Mouse (Mus musculus) liver, embryonic 14.5 days (tissue): ENCODE results near the gene Vmo1. TPM values are rescaled to one million over a fixed set of nuclear protein-coding genes. Genes with fewer than 3 reads are reported as not detected.

Experiments
- ATAC-seq: fragments of 200-750 bp; cut with Nextera tagmentation; 2 replicates; pipeline ENCODE4 v1.8.0; 2017; ENCODE audit warnings: moderate number of reproducible peaks, mild to moderate bottlenecking, moderate library complexity; ENCODE audit not compliant: insufficient read depth
- DNase-seq, 3 experiments: peaks; one replicate each; pipeline ENCODE4 v3.0.0-alpha.2; 2012 to 2013; ENCODE audit warnings: low read depth in 3 of 3, low spot score in 3 of 3
- H3K27ac ChIP-seq: fragments of 300-500 bp; sonication (generic); 2 replicates; pipeline ENCODE4 v1.5.1; 2014; ENCODE audit warnings: moderate library complexity, mild to moderate bottlenecking, control low read depth, inconsistent platforms
- H3K27me3 ChIP-seq: fragments of 300-500 bp; sonication (generic); 2 replicates; pipeline ENCODE4 v1.6.1; 2014; ENCODE audit warnings: mild to moderate bottlenecking, low read length, moderate library complexity; ENCODE audit not compliant: control insufficient read depth, insufficient read depth
- H3K36me3 ChIP-seq: fragments of 300-500 bp; sonication (generic); replicated peaks from 2 replicates; pipeline ENCODE4 v1.6.1; 2014; ENCODE audit warnings: low read depth; ENCODE audit not compliant: control insufficient read depth, insufficient read depth
- H3K4me1 ChIP-seq, 2 experiments: fragments of 200-500 bp in 1 of 2; fragments of 300-500 bp in 1 of 2; sonication (generic) in 1 of 2; replicated peaks; 2 replicates each; pipeline ENCODE4 v1.6.1; 2012 to 2014; ENCODE audit warnings: antibody characterized with exemption in 1 of 2, inconsistent platforms in 1 of 2, low read length in 1 of 2; ENCODE audit not compliant: control insufficient read depth in 2 of 2, insufficient read depth in 2 of 2
- H3K4me2 ChIP-seq: fragments of 300-500 bp; sonication (generic); 2 replicates; pipeline ENCODE4 v1.6.1; 2014; ENCODE audit warnings: low read depth, mild to moderate bottlenecking, control low read depth, moderate library complexity
- H3K4me3 ChIP-seq, 2 experiments: fragments of 200-500 bp in 1 of 2; fragments of 300-500 bp in 1 of 2; sonication (generic) in 1 of 2; 2 replicates each; pipeline ENCODE4 v1.5.1; 2012 to 2014; ENCODE audit warnings: low read depth in 2 of 2, low read length in 2 of 2, mild to moderate bottlenecking in 2 of 2, control low read depth in 1 of 2, inconsistent platforms in 1 of 2, moderate library complexity in 1 of 2; ENCODE audit not compliant: insufficient read depth in 1 of 2
- H3K9ac ChIP-seq: fragments of 300-500 bp; sonication (generic); replicated peaks from 2 replicates; pipeline ENCODE4 v1.6.1; 2014; ENCODE audit warnings: mild to moderate bottlenecking, control low read depth, moderate library complexity
- H3K9me3 ChIP-seq: fragments of 300-500 bp; sonication (generic); 2 replicates; pipeline ENCODE4 v1.6.1; 2016; ENCODE audit warnings: low read length, mixed read lengths; ENCODE audit not compliant: control insufficient read depth
- CTCF ChIP-seq: IDR thresholded peaks from 2 replicates; pipeline ENCODE4 v1.5.1; 2016; ENCODE audit warnings: antibody characterized with exemption, low read depth, control low read depth
- EP300 ChIP-seq: IDR thresholded peaks from 2 replicates; pipeline ENCODE4 v1.6.1; 2016; ENCODE audit warnings: antibody characterized with exemption, low read depth
- WGBS: fragments of 180-500 bp; shearing (Covaris S2); extraction: QIAGEN DNeasy Blood & Tissue Kit; methylation state at CpG from one replicate; pipeline ENCODE4 v1.1.7; 2014; ENCODE audit not compliant: insufficient replicate concordance; 5-methylcytosine and 5-hydroxymethylcytosine counted together
- polyA plus RNA-seq, 2 experiments: library from polyadenylated mRNA; depleted of rRNA in 1 of 2; stranded (reverse) in 1 of 2; unstranded in 1 of 2; fragments of >200 nt; fragmentation: Nextera tagmentation in 1 of 2; extraction: Ambion mirVana in 1 of 2; gene quantifications; 2 replicates each; pipeline versions ENCODE4 v1.2.1 to v1.2.3; 2012 to 2014

Vmo1 gene
- polyA plus RNA-seq, 2 experiments = 0.23 to 0.51 TPM

DNA sequence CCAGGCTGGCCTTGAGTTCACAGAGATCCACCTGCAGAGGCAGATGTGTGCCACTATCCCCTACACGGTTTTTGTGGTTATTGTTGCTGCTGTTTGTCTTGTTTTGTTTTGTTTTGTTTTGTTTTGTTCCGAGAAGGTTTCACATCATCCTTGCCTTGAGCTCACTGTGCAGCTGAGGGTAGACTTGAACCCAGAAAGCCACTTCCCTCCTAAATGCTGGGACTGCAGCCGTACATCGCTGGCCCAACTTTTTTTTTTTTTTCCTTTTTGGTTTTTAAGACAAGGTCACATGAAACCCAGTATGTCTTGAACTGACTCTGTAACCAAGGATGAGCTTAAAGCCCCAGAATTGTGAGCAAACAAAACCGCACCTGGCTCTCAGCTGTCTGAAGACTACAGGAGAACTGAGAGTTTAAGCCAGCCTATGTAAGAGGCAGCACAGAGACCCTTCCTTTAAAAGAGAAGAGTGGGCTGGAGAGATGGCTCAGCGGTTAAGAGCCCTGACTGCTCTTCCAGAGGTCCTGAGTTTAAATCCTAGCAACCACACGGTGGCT, 7.4 kb downstream of the Vmo1 start:
- DNase-seq (no peak), ATAC-seq (no peak)
- no peak for TF ChIP-seq CTCF
- TF ChIP-seq EP300 = no peak
- H3K9ac ChIP-seq = no peak overlapping the region
- H3K36me3 ChIP-seq = no peaks in the 10 kb centered on the region
- 53% methylated on average over 7 of the region's 7 CpGs for WGBS
- H3K27me3 ChIP-seq = peaks cover 3% of the 10 kb centered on the region; the same call in 1 of the 2 replicates
- peaks cover 4 to 10% of the 10 kb centered on the region in 2 experiments for H3K4me1 ChIP-seq
- H3K27ac ChIP-seq = no peak overlapping the region
- H3K9me3 ChIP-seq = no peaks in the 10 kb centered on the region
- no peak overlapping the region for H3K4me2 ChIP-seq
- no peak overlapping the region for H3K4me3 ChIP-seq

DNA sequence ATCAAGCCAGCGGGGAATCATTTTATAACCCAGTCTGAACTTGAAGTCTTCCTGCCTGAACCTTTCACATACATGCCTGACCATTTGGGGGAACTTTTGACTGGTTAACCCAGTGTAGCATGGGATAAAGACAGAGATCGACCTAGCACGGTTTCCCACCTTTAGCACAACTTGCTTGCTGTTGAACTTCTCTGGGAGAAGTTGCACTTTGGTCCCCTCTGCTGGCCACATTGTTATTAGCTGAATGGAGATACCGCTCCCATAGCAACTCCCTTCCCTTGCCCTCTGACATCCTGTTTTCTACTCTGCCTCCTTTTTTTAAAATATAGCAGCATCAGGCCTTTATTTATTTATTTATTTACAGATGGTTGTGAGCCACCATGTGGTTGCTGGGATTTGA, 8.0 kb downstream of the Vmo1 start:
- peaks cover 3% of the 10 kb centered on the region; the same call in 1 of the 2 replicates for H3K27me3 ChIP-seq
- 19% methylated on average over 4 of the region's 4 CpGs for WGBS
- no peaks in the 10 kb centered on the region for H3K36me3 ChIP-seq
- no peaks in the 10 kb centered on the region for H3K9me3 ChIP-seq
- no peak overlapping the region for H3K4me2 ChIP-seq
- H3K27ac ChIP-seq = no peak overlapping the region
- ATAC-seq = no peak
- no peak for TF ChIP-seq EP300
- TF ChIP-seq CTCF = peak; percentile 73
- H3K9ac ChIP-seq = no peak overlapping the region
- peak in 1 of 3 experiments; percentile 49 for DNase-seq
- H3K4me1 ChIP-seq = peaks cover 4 to 12% of the 10 kb centered on the region in 2 experiments
- no peak overlapping the region for H3K4me3 ChIP-seq

DNA sequence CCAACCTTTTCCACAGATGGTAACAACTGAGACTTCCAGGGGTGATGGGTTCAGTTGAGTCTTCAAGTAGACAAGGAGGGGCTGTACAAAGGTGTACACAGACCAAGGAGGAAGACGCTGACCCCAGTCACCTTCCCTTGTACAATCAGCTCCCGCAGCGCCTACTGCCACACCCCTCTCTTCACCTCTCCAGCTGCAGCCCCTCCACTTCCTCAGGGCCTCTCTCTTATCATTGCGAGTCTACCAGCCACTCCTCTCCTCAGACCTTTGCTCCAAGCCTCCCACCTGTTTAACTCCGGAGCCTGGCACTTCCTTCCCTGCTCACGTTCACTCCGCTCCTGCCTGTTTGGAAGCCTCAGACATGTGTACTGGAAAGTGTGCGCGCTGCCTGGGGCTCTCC, 9.4 kb downstream of the Vmo1 start, which contains the start of gene Tm4sf5:
Gene Tm4sf5 (plus strand): TSS at position 275 of the 400 bp plus-strand sequence.
- 32% methylated on average over 9 of the region's 9 CpGs for WGBS
- H3K27me3 ChIP-seq = peaks cover 3% of the 10 kb centered on the region; the same call in 1 of the 2 replicates
- no peak within 1 kb of the TSS for H3K9ac ChIP-seq
- peaks cover 4 to 10% of the 10 kb centered on the region in 2 experiments for H3K4me1 ChIP-seq
- no peak for TF ChIP-seq CTCF
- TF ChIP-seq EP300 = no peak
- no peaks in the 10 kb centered on the region for H3K9me3 ChIP-seq
- no peak within 1 kb of the TSS for H3K4me3 ChIP-seq
- no peak within 1 kb of the TSS for H3K4me2 ChIP-seq
- ATAC-seq (no peak), DNase-seq (no peak)
- no peaks in the 10 kb centered on the region for H3K36me3 ChIP-seq
- no peak within 1 kb of the TSS for H3K27ac ChIP-seq

DNA sequence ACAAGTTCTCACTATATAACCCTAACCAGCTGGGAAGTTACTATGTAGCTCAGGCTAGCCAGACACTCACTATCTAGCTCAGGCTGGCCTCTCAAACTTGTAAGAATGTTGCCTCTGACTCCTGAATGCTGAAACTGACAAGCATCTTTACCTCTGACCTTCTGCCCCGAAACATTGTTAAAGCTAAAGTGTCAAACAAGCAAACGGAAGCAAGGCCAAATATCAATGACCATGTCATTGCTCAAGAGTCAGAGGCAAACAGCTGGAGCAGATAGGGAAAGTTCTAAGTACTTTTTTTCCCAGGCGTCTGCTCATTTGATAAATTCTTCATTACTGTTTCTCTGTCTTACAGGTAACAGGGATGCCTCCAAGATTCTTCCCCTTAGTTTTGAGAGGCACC, 12.4 kb downstream of the Vmo1 start:
- 47% methylated on average over 3 of the region's 3 CpGs for WGBS

DNA sequence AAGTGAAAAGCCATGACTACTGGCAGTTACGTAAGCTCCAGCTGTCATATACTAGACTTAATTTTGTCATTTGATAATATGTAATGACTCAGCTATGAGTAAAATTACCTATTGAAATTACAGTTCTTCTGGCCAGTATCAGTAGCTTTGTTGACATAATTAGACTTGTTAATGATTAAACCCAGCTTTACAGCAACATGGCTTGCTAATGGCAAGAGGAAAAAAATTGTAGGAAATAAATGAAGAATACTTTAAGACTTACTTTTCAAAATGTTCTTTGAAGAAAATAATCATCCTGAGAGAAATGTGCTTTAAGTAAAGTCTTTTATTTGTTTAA, 14.0 kb downstream of the Vmo1 start:
- Histone ChIP-seq H3K27ac (no peak overlapping the region), H3K27me3 (no peaks in the 10 kb centered on the region), H3K4me1 (peaks cover 4 to 8% of the 10 kb centered on the region in 2 experiments), H3K9ac (no peak overlapping the region), H3K9me3 (no peaks in the 10 kb centered on the region), H3K4me3 (no peak overlapping the region), H3K36me3 (no peaks in the 10 kb centered on the region), H3K4me2 (no peak overlapping the region)
- WGBS = 75% methylated on average over 1 of the region's 1 CpGs
- DNase-seq (no peak), ATAC-seq (no peak)
- no peak for TF ChIP-seq CTCF
- TF ChIP-seq EP300 = no peak

More for the DNA sequence above, 12.4 kb downstream of the Vmo1 start:
- Histone ChIP-seq H3K27ac (no peak overlapping the region), H3K4me2 (no peak overlapping the region), H3K36me3 (no peaks in the 10 kb centered on the region), H3K27me3 (no peaks in the 10 kb centered on the region), H3K4me1 (peaks cover 4 to 10% of the 10 kb centered on the region in 2 experiments), H3K4me3 (no peak overlapping the region), H3K9me3 (no peaks in the 10 kb centered on the region), H3K9ac (no peak overlapping the region)
- DNase-seq (no peak), ATAC-seq (no peak)
- no peak for TF ChIP-seq CTCF
- TF ChIP-seq EP300 = no peak
